Mouse (Mus musculus) splenic B cell, adult 2 months (primary cell): Measurements from ENCODE around the gene Eps8.

Experiments
- DNase-seq: peaks from one replicate; pipeline ENCODE4 v3.0.0-alpha.2; 2011; ENCODE audit warnings: low read depth, low spot score
- H3K27me3 ChIP-seq: 2 replicates; pipeline ENCODE4 v1.6.1; 2012; ENCODE audit warnings: mild to moderate bottlenecking, low read length, moderate library complexity, mixed read lengths; ENCODE audit not compliant: control insufficient read depth, poor library complexity, insufficient read depth, severe bottlenecking
- H3K36me3 ChIP-seq: 2 replicates; pipeline ENCODE4 v1.6.1; 2012; ENCODE audit warnings: mild to moderate bottlenecking, low read length, moderate library complexity, mixed read lengths; ENCODE audit not compliant: control insufficient read depth, poor library complexity, insufficient read depth, severe bottlenecking

Gene Eps8

GRCm38 (mm10) chr6:137514872-137515271 lies 139.8 kb downstream of the Eps8 start:
- no peak for DNase-seq
- H3K36me3 ChIP-seq: 0 out of 2 replicates have a peak, but pooled peaks cover 1% of the 10 kb centered on the region
- H3K27me3 ChIP-seq: no peaks in the 10 kb centered on the region

GRCm38 (mm10) chr6:137512753-137513152 lies 141.9 kb downstream of the Eps8 start:
- H3K36me3 ChIP-seq: 0 out of 2 replicates have a peak, but pooled peaks cover 3% of the 10 kb centered on the region
- no peak for DNase-seq
- H3K27me3 ChIP-seq: no peaks in the 10 kb centered on the region

GRCm38 (mm10) chr6:137509341-137510045 lies 145.2 kb downstream of the Eps8 start:
- Histone ChIP-seq H3K27me3 (no peaks in the 10 kb centered on the region), H3K36me3 (0 out of 2 replicates have a peak, but pooled peaks cover 2% of the 10 kb centered on the region)
- DNase-seq: no peak

GRCm38 (mm10) chr6:137508936-137509335 lies 145.7 kb downstream of the Eps8 start:
- Histone ChIP-seq H3K36me3 (0 out of 2 replicates have a peak, but pooled peaks cover 2% of the 10 kb centered on the region), H3K27me3 (no peaks in the 10 kb centered on the region)
- no peak for DNase-seq

- H3K36me3 ChIP-seq: 0 out of 2 replicates have a peak, but pooled peaks cover 2% of the 10 kb centered on the region
- no peaks in the 10 kb centered on the region for H3K27me3 ChIP-seq
- no peak for DNase-seq
Measured at GRCm38 (mm10) chr6:137506563-137506962, 148.1 kb downstream of the Eps8 start.

- H3K36me3 ChIP-seq: 0 out of 2 replicates have a peak, but pooled peaks cover 3% of the 10 kb centered on the region
- DNase-seq: no peak
- no peaks in the 10 kb centered on the region for H3K27me3 ChIP-seq
Measured at GRCm38 (mm10) chr6:137505555-137506227, 149.0 kb downstream of the Eps8 start.

GRCm38 (mm10) chr6:137504052-137504451 lies 150.6 kb downstream of the Eps8 start:
- DNase-seq: peak; percentile 2
- Histone ChIP-seq H3K36me3 (0 out of 2 replicates have a peak, but pooled peaks cover 3% of the 10 kb centered on the region), H3K27me3 (no peaks in the 10 kb centered on the region)

- no peak for DNase-seq
Measured at GRCm38 (mm10) chr6:137503462-137503861, 151.2 kb downstream of the Eps8 start.

GRCm38 (mm10) chr6:137503009-137503408 lies 151.7 kb downstream of the Eps8 start:
- 0 out of 2 replicates have a peak, but pooled peaks cover 1% of the 10 kb centered on the region for H3K36me3 ChIP-seq
- no peaks in the 10 kb centered on the region for H3K27me3 ChIP-seq
- no peak for DNase-seq

More at GRCm38 (mm10) chr6:137503462-137503861, 151.2 kb downstream of the Eps8 start:
- Histone ChIP-seq H3K27me3 (no peaks in the 10 kb centered on the region), H3K36me3 (0 out of 2 replicates have a peak, but pooled peaks cover 3% of the 10 kb centered on the region)

- 0 out of 2 replicates have a peak, but pooled peaks cover 1% of the 10 kb centered on the region for H3K36me3 ChIP-seq
- DNase-seq: no peak
- H3K27me3 ChIP-seq: no peaks in the 10 kb centered on the region
Measured at GRCm38 (mm10) chr6:137498781-137499180, 155.9 kb downstream of the Eps8 start.

GRCm38 (mm10) chr6:137497208-137497835 lies 157.4 kb downstream of the Eps8 start:
- DNase-seq: no peak

GRCm38 (mm10) chr6:137496562-137496961 lies 158.1 kb downstream of the Eps8 start:
- Histone ChIP-seq H3K36me3 (peaks cover 1% of the 10 kb centered on the region; the same call in 1 of the 2 replicates), H3K27me3 (no peaks in the 10 kb centered on the region)
- no peak for DNase-seq

More at GRCm38 (mm10) chr6:137497208-137497835, 157.4 kb downstream of the Eps8 start:
- Histone ChIP-seq H3K27me3 (no peaks in the 10 kb centered on the region), H3K36me3 (peaks cover 1% of the 10 kb centered on the region; the same call in 1 of the 2 replicates)

- Histone ChIP-seq H3K36me3 (no peaks in the 10 kb centered on the region; the same call in 1 of the 2 replicates), H3K27me3 (no peaks in the 10 kb centered on the region)
- DNase-seq: no peak
Measured at GRCm38 (mm10) chr6:137495233-137495632, 159.4 kb downstream of the Eps8 start.

GRCm38 (mm10) chr6:137494801-137495200 lies 159.9 kb downstream of the Eps8 start:
- no peak for DNase-seq
- Histone ChIP-seq H3K27me3 (no peaks in the 10 kb centered on the region), H3K36me3 (no peaks in the 10 kb centered on the region; the same call in 1 of the 2 replicates)

GRCm38 (mm10) chr6:137494136-137494475 lies 160.6 kb downstream of the Eps8 start:
- DNase-seq: no peak
- H3K27me3 ChIP-seq: no peaks in the 10 kb centered on the region
- no peaks in the 10 kb centered on the region; the same call in 1 of the 2 replicates for H3K36me3 ChIP-seq
